ENCODE assay signal across 10 mouse cellular contexts in genomic region chr7:19179936-19180335, GRCm38 (mm10). TPM values are rescaled to one million over a fixed set of nuclear protein-coding genes. Genes with fewer than 3 reads are reported as not detected.
DNase-seq lines count a peak whose midpoint lies in the region; ATAC-seq lines count a peak whose summit lies in the region.
"Had no signal": no experiment of that assay in that cellular context is flagged by ENCODE, and none has a peak within 500 bp of the region (broad histone marks: within the 10 kb centered on the region; RNA-seq: fewer than 3 reads in every experiment).

No protein-coding gene starts in this region.

- peak overlapping the region; percentile 50 for H3K4me3 ChIP-seq in midbrain, embryonic 10.5 days
- no peak overlapping the region for H3K4me3 ChIP-seq in midbrain, embryonic 11.5 days (ENCODE audit: low read depth, low read length)
- H3K4me3 ChIP-seq in limb, embryonic 10.5 days: peak overlapping the region; percentile 44
- H3K4me3 ChIP-seq in neural tube, embryonic 13.5 days: no peak overlapping the region

- no peaks in the 10 kb centered on the region for H3K9me3 ChIP-seq in midbrain, embryonic 10.5 days (replicated peaks)
- H3K9me3 ChIP-seq in midbrain, embryonic 11.5 days (ENCODE audit: control insufficient read depth, low read length): peaks cover 2% of the 10 kb centered on the region; the same call in 1 of the 2 replicates
- H3K9me3 ChIP-seq in limb, embryonic 10.5 days (replicated peaks): no peaks in the 10 kb centered on the region
- no peaks in the 10 kb centered on the region for H3K9me3 ChIP-seq in neural tube, embryonic 13.5 days

- no peak overlapping the region for H3K9ac ChIP-seq in midbrain, embryonic 11.5 days (ENCODE audit: low read length)
- no peak overlapping the region for H3K9ac ChIP-seq in neural tube, embryonic 13.5 days

- peak; percentile 59 for DNase-seq in CD4-positive, CD25-positive, alpha-beta regulatory T cell, adult 2 months (ENCODE audit: low read depth, low spot score)
- no peak for DNase-seq in midbrain, embryonic 10.5 days (ENCODE audit: low spot score)
- no peak for DNase-seq in midbrain, embryonic 11.5 days (ENCODE audit: low spot score, missing footprints)
- no peak for DNase-seq in limb, embryonic 10.5 days (ENCODE audit: low spot score)
- DNase-seq in cerebellum, postnatal 4 days (ENCODE audit: low spot score in 2 of 2): no peak
- DNase-seq: adrenal gland, postnatal 10 days had no signal

- no peak for ATAC-seq in CD4-positive, CD25-positive, alpha-beta regulatory T cell, adult 4 months
- ATAC-seq in midbrain, embryonic 11.5 days (ENCODE audit: low FRiP score): no peak
- no peak for ATAC-seq in neural tube, embryonic 13.5 days (ENCODE audit: low read depth)
- no peak for ATAC-seq in erythroblast, adult 5-6 weeks (replicated peaks; ENCODE audit: low FRiP score, poor library complexity, severe bottlenecking)

- no peak overlapping the region; the same call in 1 of the 2 replicates for H3K4me2 ChIP-seq in midbrain, embryonic 11.5 days
- peak overlapping the region; percentile 68; the same call in 1 of the 2 replicates for H3K4me2 ChIP-seq in neural tube, embryonic 13.5 days

- H3K27me3 ChIP-seq in midbrain, embryonic 10.5 days (ENCODE audit: low read depth, poor library complexity, severe bottlenecking): peaks cover 58% of the 10 kb centered on the region
- H3K27me3 ChIP-seq in midbrain, embryonic 11.5 days (ENCODE audit: control insufficient read depth, insufficient read depth, low read length): peaks cover 42% of the 10 kb centered on the region
- peaks cover 59% of the 10 kb centered on the region for H3K27me3 ChIP-seq in limb, embryonic 10.5 days (ENCODE audit: low read depth, poor library complexity, severe bottlenecking)
- peaks cover 43% of the 10 kb centered on the region for H3K27me3 ChIP-seq in neural tube, embryonic 13.5 days

- peaks cover 8% of the 10 kb centered on the region for H3K36me3 ChIP-seq in midbrain, embryonic 10.5 days
- no peaks in the 10 kb centered on the region for H3K36me3 ChIP-seq in midbrain, embryonic 11.5 days (ENCODE audit: control insufficient read depth, insufficient read depth, low read length)
- H3K36me3 ChIP-seq in limb, embryonic 10.5 days: peaks cover 16% of the 10 kb centered on the region
- peaks cover 23% of the 10 kb centered on the region for H3K36me3 ChIP-seq in neural tube, embryonic 13.5 days

- WGBS in midbrain, embryonic 10.5 days: 33% methylated on average over 6 of the region's 6 CpGs
- WGBS in midbrain, embryonic 11.5 days: 39% methylated on average over 6 of the region's 6 CpGs
- 38% methylated on average over 6 of the region's 6 CpGs for WGBS in limb, embryonic 10.5 days
- 40% methylated on average over 6 of the region's 6 CpGs for WGBS in neural tube, embryonic 13.5 days

- H3K27ac ChIP-seq in midbrain, embryonic 10.5 days (replicated peaks): no peak overlapping the region
- H3K27ac ChIP-seq in midbrain, embryonic 11.5 days (ENCODE audit: low read depth, low read length): no peak overlapping the region
- H3K27ac ChIP-seq in limb, embryonic 10.5 days: no peak overlapping the region
- no peak overlapping the region for H3K27ac ChIP-seq in neural tube, embryonic 13.5 days (replicated peaks)

- H3K4me1 ChIP-seq in midbrain, embryonic 10.5 days: peaks cover 58% of the 10 kb centered on the region
- peaks cover 15% of the 10 kb centered on the region for H3K4me1 ChIP-seq in midbrain, embryonic 11.5 days (ENCODE audit: control insufficient read depth, insufficient read depth, low read length)
- H3K4me1 ChIP-seq in limb, embryonic 10.5 days: peaks cover 45% of the 10 kb centered on the region
- H3K4me1 ChIP-seq in neural tube, embryonic 13.5 days (replicated peaks): peaks cover 54% of the 10 kb centered on the region

RNA-seq across cellular contexts. Expression of gene Eml2, which starts 3.7 kb away (rescaled TPM):
- 10 to 100 TPM in 1 of 2 experiments, 1 to 10 TPM in 1; 10.0 to 30.1 TPM for polyA plus RNA-seq in CD4-positive, CD25-positive, alpha-beta regulatory T cell, adult 4 months (2017; shearing (Covaris generic))
- 4.3 and 4.8 TPM in 2 replicates for polyA plus RNA-seq in midbrain, embryonic 10.5 days (2016; fragmentation: Nextera tagmentation; extraction: Ambion mirVana)
- polyA plus RNA-seq in midbrain, embryonic 11.5 days (2014; fragmentation: Nextera tagmentation; extraction: Ambion mirVana): 1.5 and 1.9 TPM in 2 replicates
- 3.2 and 6.4 TPM in 2 replicates for polyA plus RNA-seq in limb, embryonic 10.5 days (2016; fragmentation: Nextera tagmentation; extraction: Ambion mirVana)
- polyA plus RNA-seq in neural tube, embryonic 13.5 days (2015; fragmentation: Nextera tagmentation; extraction: Ambion mirVana): 6.8 and 8.1 TPM in 2 replicates
- total RNA-seq in erythroblast, adult 5-6 weeks (2015; ENCODE audit: low replicate concordance): 1.5 and 2.1 TPM in 2 replicates
- total RNA-seq in erythroblast, adult 5-6 weeks (2017; ENCODE audit: low replicate concordance): 2.8 and 3.7 TPM in 2 replicates

RNA-seq across cellular contexts. Expression of gene Gipr, which starts 14.0 kb away (rescaled TPM):
- polyA plus RNA-seq in CD4-positive, CD25-positive, alpha-beta regulatory T cell, adult 4 months (2017; shearing (Covaris generic)): not detected
- 0.60 and 1.5 TPM in 2 replicates for polyA plus RNA-seq in midbrain, embryonic 10.5 days (2016; fragmentation: Nextera tagmentation; extraction: Ambion mirVana)
- polyA plus RNA-seq in midbrain, embryonic 11.5 days (2014; fragmentation: Nextera tagmentation; extraction: Ambion mirVana): 0.58 and 0.75 TPM in 2 replicates
- 0.06 and 0.09 TPM in 2 replicates for polyA plus RNA-seq in limb, embryonic 10.5 days (2016; fragmentation: Nextera tagmentation; extraction: Ambion mirVana)
- 1.3 and 1.4 TPM in 2 replicates for polyA plus RNA-seq in neural tube, embryonic 13.5 days (2015; fragmentation: Nextera tagmentation; extraction: Ambion mirVana)
- 0.42 TPM in 1 of 2 replicates, not detected in the other for total RNA-seq in erythroblast, adult 5-6 weeks (2015; ENCODE audit: low replicate concordance)
- total RNA-seq in erythroblast, adult 5-6 weeks (2017; ENCODE audit: low replicate concordance): not detected in 2 replicates

RNA-seq across cellular contexts. Expression of gene Snrpd2, which starts 30.4 kb away (rescaled TPM):
- 10 to 100 TPM; 63.0 to 77.3 TPM for polyA plus RNA-seq in CD4-positive, CD25-positive, alpha-beta regulatory T cell, adult 4 months (2017; shearing (Covaris generic))
- polyA plus RNA-seq in midbrain, embryonic 10.5 days (2016; fragmentation: Nextera tagmentation; extraction: Ambion mirVana): 168 and 180 TPM in 2 replicates
- 156 and 160 TPM in 2 replicates for polyA plus RNA-seq in midbrain, embryonic 11.5 days (2014; fragmentation: Nextera tagmentation; extraction: Ambion mirVana)
- 176 and 199 TPM in 2 replicates for polyA plus RNA-seq in limb, embryonic 10.5 days (2016; fragmentation: Nextera tagmentation; extraction: Ambion mirVana)
- polyA plus RNA-seq in neural tube, embryonic 13.5 days (2015; fragmentation: Nextera tagmentation; extraction: Ambion mirVana): 108 and 118 TPM in 2 replicates
- 15.0 TPM in 2 replicates for total RNA-seq in erythroblast, adult 5-6 weeks (2015; ENCODE audit: low replicate concordance)
- total RNA-seq in erythroblast, adult 5-6 weeks (2017; ENCODE audit: low replicate concordance): 20.2 and 22.0 TPM in 2 replicates

RNA-seq across cellular contexts. Expression of gene Qpctl, which starts 30.8 kb away (rescaled TPM):
- polyA plus RNA-seq in CD4-positive, CD25-positive, alpha-beta regulatory T cell, adult 4 months (2017; shearing (Covaris generic)): 10 to 100 TPM in 1 of 2 experiments, 1 to 10 TPM in 1; 9.1 to 17.8 TPM
- 17.0 and 21.2 TPM in 2 replicates for polyA plus RNA-seq in midbrain, embryonic 10.5 days (2016; fragmentation: Nextera tagmentation; extraction: Ambion mirVana)
- polyA plus RNA-seq in midbrain, embryonic 11.5 days (2014; fragmentation: Nextera tagmentation; extraction: Ambion mirVana): 10.7 and 11.4 TPM in 2 replicates
- 12.5 and 14.4 TPM in 2 replicates for polyA plus RNA-seq in limb, embryonic 10.5 days (2016; fragmentation: Nextera tagmentation; extraction: Ambion mirVana)
- 21.7 and 22.2 TPM in 2 replicates for polyA plus RNA-seq in neural tube, embryonic 13.5 days (2015; fragmentation: Nextera tagmentation; extraction: Ambion mirVana)
- total RNA-seq in erythroblast, adult 5-6 weeks (2015; ENCODE audit: low replicate concordance): 1.3 and 6.7 TPM in 2 replicates
- total RNA-seq in erythroblast, adult 5-6 weeks (2017; ENCODE audit: low replicate concordance): 0.70 and 1.3 TPM in 2 replicates

RNA-seq across cellular contexts. Expression of gene Gpr4, which starts 32.4 kb away (rescaled TPM):
- polyA plus RNA-seq in CD4-positive, CD25-positive, alpha-beta regulatory T cell, adult 4 months (2017; shearing (Covaris generic)): under 1 TPM in 1 of 2 experiments, not detected in 1; 0.11 TPM
- 2.4 and 2.6 TPM in 2 replicates for polyA plus RNA-seq in midbrain, embryonic 10.5 days (2016; fragmentation: Nextera tagmentation; extraction: Ambion mirVana)
- 1.5 and 1.7 TPM in 2 replicates for polyA plus RNA-seq in midbrain, embryonic 11.5 days (2014; fragmentation: Nextera tagmentation; extraction: Ambion mirVana)
- 6.5 and 8.5 TPM in 2 replicates for polyA plus RNA-seq in limb, embryonic 10.5 days (2016; fragmentation: Nextera tagmentation; extraction: Ambion mirVana)
- polyA plus RNA-seq in neural tube, embryonic 13.5 days (2015; fragmentation: Nextera tagmentation; extraction: Ambion mirVana): 2.0 and 2.6 TPM in 2 replicates
- total RNA-seq in erythroblast, adult 5-6 weeks (2015; ENCODE audit: low replicate concordance): 0.19 TPM in 1 of 2 replicates, not detected in the other
- total RNA-seq in erythroblast, adult 5-6 weeks (2017; ENCODE audit: low replicate concordance): not detected in 2 replicates
- total RNA-seq: granulocyte monocyte progenitor cell, adult 5-6 weeks had no signal

Comparison
In these comparisons a context has a peak if more than half of its experiments do, and no peak if none do; other contexts are left out.
1. H3K4me3 ChIP-seq: peak in midbrain, embryonic 10.5 days (single experiment) and limb, embryonic 10.5 days (single experiment); none in midbrain, embryonic 11.5 days (single experiment) and neural tube, embryonic 13.5 days (single experiment).